Mouse (Mus musculus): ENCODE measurements around the gene Pigh. TPM values are rescaled to one million over a fixed set of nuclear protein-coding genes. Genes with fewer than 3 reads are reported as not detected.

Gene Pigh
- total RNA-seq, 1 experiment from 2014 or later = 8.2 TPM

Other genes with a start within 250 kb of the Pigh start
- gene Atp6v1d, start 228.0 kb downstream of the Pigh start, total RNA-seq (2021) = 62.7 and 64.7 TPM in 2 replicates
- 74.2 and 93.5 TPM in 2 replicates for gene Eif2s1, start 227.8 kb downstream of the Pigh start, total RNA-seq (2021)
- 0.38 and 0.85 TPM in 2 replicates for gene Plek2, start 182.7 kb downstream of the Pigh start, total RNA-seq (2021)
- gene Tmem229b, start 82.0 kb downstream of the Pigh start, total RNA-seq (2021) = 12.6 and 15.5 TPM in 2 replicates
- 1.8 and 2.6 TPM in 2 replicates for gene Plekhh1, start 60.5 kb downstream of the Pigh start, total RNA-seq (2021)
- not detected in 2 replicates for gene Arg2, start 41.1 kb upstream of the Pigh start, total RNA-seq (2021)
- 70.7 and 75.4 TPM in 2 replicates for gene Vti1b, start 83.0 kb upstream of the Pigh start, total RNA-seq (2021)
- 15.5 and 18.7 TPM in 2 replicates for gene Rdh11, start 102.6 kb upstream of the Pigh start, total RNA-seq (2021)
- 0.59 and 1.0 TPM in 2 replicates for gene Rdh12, start 119.3 kb upstream of the Pigh start, total RNA-seq (2021)
- gene Zfyve26, start 206.7 kb upstream of the Pigh start, total RNA-seq (2021) = 22.0 and 23.1 TPM in 2 replicates
- gene Rad51b, start 207.6 kb upstream of the Pigh start, total RNA-seq (2021) = 1.1 and 1.6 TPM in 2 replicates